Mouse (Mus musculus) cerebral cortex, adult 2 months (tissue): ENCODE measurements around the gene Pla2g2d.

Experiments
- WGBS: fragments of 180-500 bp; shearing (Covaris S2); methylation state at CpG from one replicate; pipeline ENCODE4 v1.1.7; 2018; 5-methylcytosine and 5-hydroxymethylcytosine counted together

The Pla2g2d gene

GRCm38 (mm10) chr4:138825751-138826567 lies 50.4 kb downstream of the Pla2g2d start:
- WGBS: 67% methylated on average over 18 of the region's 18 CpGs

GRCm38 (mm10) chr4:138827147-138827546 lies 51.6 kb downstream of the Pla2g2d start:
- WGBS: 72% methylated on average over 11 of the region's 11 CpGs
